ENCODE assay signal across 7 mouse cellular contexts in the genomic region with DNA sequence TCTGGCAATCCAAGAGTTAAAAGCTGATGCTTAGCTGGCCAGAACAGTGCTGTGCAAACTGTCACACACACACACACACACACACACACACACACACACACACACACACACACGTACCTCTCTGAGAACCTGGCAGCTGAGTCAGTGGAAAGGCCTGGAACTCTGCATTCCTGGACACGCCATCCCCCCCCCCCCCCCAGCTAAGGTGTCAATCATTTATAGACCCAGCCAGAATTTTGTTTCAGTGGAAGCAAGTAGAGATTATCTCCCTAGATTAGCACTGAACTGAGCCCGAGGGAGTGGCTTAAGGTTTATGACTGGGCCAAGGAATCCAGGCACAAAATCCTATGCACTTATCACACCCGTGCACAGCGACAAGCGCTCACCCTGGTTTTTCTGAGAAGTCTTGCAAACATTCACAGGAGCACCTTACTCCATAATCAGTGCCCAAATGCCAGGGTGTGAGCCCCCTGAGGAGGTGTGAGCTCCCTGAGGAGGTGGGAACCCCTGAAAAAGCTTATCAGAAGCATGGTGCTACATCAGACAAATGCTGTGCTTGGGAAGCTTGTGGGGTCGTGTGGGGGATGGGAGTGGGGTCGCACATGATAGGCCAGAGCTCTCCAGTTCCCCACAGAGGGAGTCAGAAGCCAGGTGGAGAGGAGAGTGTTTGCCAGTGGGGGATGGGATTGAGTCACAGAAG. TPM values are rescaled to one million over a fixed set of nuclear protein-coding genes. Genes with fewer than 3 reads are reported as not detected.
DNase-seq lines count a peak whose midpoint lies in the region; ATAC-seq lines count a peak whose summit lies in the region.

No protein-coding gene starts in this region.

- WGBS in intestine, embryonic 15.5 days, result 8% methylated on average over 8 of the region's 8 CpGs
- 8% methylated on average over 8 of the region's 8 CpGs for WGBS in liver, embryonic 12.5 days (ENCODE audit: insufficient replicate concordance)
- 46% methylated on average over 8 of the region's 8 CpGs for WGBS in hindbrain, embryonic 16.5 days

- no peak overlapping the region for H3K4me3 ChIP-seq in intestine, embryonic 15.5 days (replicated peaks)
- H3K4me3 ChIP-seq in liver, embryonic 12.5 days, result no peak overlapping the region
- no peak overlapping the region for H3K4me3 ChIP-seq in hindbrain, embryonic 16.5 days (ENCODE audit: low read length)

- no peaks in the 10 kb centered on the region for H3K36me3 ChIP-seq in intestine, embryonic 15.5 days
- no peaks in the 10 kb centered on the region for H3K36me3 ChIP-seq in liver, embryonic 12.5 days
- no peaks in the 10 kb centered on the region for H3K36me3 ChIP-seq in hindbrain, embryonic 16.5 days (ENCODE audit: control insufficient read depth, insufficient read depth, low read length)

- H3K27ac ChIP-seq in intestine, embryonic 15.5 days, result peak overlapping the region; percentile 94
- H3K27ac ChIP-seq in liver, embryonic 12.5 days, result no peak overlapping the region
- no peak overlapping the region for H3K27ac ChIP-seq in hindbrain, embryonic 16.5 days (ENCODE audit: low read depth, low read length)

- no peaks in the 10 kb centered on the region for H3K27me3 ChIP-seq in intestine, embryonic 15.5 days (replicated peaks)
- H3K27me3 ChIP-seq in liver, embryonic 12.5 days (replicated peaks), result peaks cover 20% of the 10 kb centered on the region
- no peaks in the 10 kb centered on the region for H3K27me3 ChIP-seq in hindbrain, embryonic 16.5 days (replicated peaks; ENCODE audit: control insufficient read depth, insufficient read depth, low read length)

- no peaks in the 10 kb centered on the region for H3K9me3 ChIP-seq in intestine, embryonic 15.5 days
- H3K9me3 ChIP-seq in liver, embryonic 12.5 days (replicated peaks), result no peaks in the 10 kb centered on the region
- no peaks in the 10 kb centered on the region for H3K9me3 ChIP-seq in hindbrain, embryonic 16.5 days (ENCODE audit: control insufficient read depth, low read length)

- peak overlapping the region; percentile 17; the same call in 1 of the 2 replicates for H3K9ac ChIP-seq in intestine, embryonic 15.5 days
- H3K9ac ChIP-seq in liver, embryonic 12.5 days, result no peak overlapping the region
- no peak overlapping the region for H3K9ac ChIP-seq in hindbrain, embryonic 16.5 days (ENCODE audit: low read depth, low read length)

- H3K4me2 ChIP-seq in intestine, embryonic 15.5 days (replicated peaks), result peak overlapping the region; percentile 49
- H3K4me2 ChIP-seq in liver, embryonic 12.5 days, result peak overlapping the region; percentile 22
- H3K4me2 ChIP-seq in hindbrain, embryonic 16.5 days (ENCODE audit: low read length), result no peak overlapping the region

- peaks cover 16% of the 10 kb centered on the region; the same call in 1 of the 2 replicates for H3K4me1 ChIP-seq in intestine, embryonic 15.5 days (replicated peaks)
- peaks cover 22% of the 10 kb centered on the region for H3K4me1 ChIP-seq in liver, embryonic 12.5 days
- H3K4me1 ChIP-seq in hindbrain, embryonic 16.5 days (ENCODE audit: control insufficient read depth, insufficient read depth, low read depth, low read length), result no peaks in the 10 kb centered on the region

- DNase-seq in urinary bladder, postnatal 14 days (ENCODE audit: low spot score), result peak; percentile 66
- DNase-seq in urinary bladder, adult 2 months (ENCODE audit: low spot score), result no peak
- no peak for DNase-seq in layer of hippocampus, adult 9-10 months (ENCODE audit: low spot score)
- DNase-seq in testis, postnatal 10 days (ENCODE audit: low spot score), result no peak

- ATAC-seq in intestine, embryonic 15.5 days, result peak; percentile 87
- peak; percentile 20; the same call in 1 of the 2 replicates for ATAC-seq in liver, embryonic 12.5 days
- no peak for ATAC-seq in hindbrain, embryonic 16.5 days

RNA-seq across cellular contexts. Expression of gene Hkdc1, which starts 9.2 kb away (rescaled TPM):
- polyA plus RNA-seq in urinary bladder, adult 2 months (2012; rRNA removed), result 0.14 and 0.15 TPM in 2 replicates
- polyA plus RNA-seq in intestine, embryonic 15.5 days (2015; fragmentation: Nextera tagmentation; extraction: Ambion mirVana), result 28.5 and 35.1 TPM in 2 replicates
- 6.9 and 7.8 TPM in 2 replicates for polyA plus RNA-seq in liver, embryonic 12.5 days (2016; fragmentation: Nextera tagmentation; extraction: Ambion mirVana)
- 0.61 and 0.68 TPM in 2 replicates for polyA plus RNA-seq in hindbrain, embryonic 16.5 days (2015; fragmentation: Nextera tagmentation; extraction: Ambion mirVana)

RNA-seq across cellular contexts. Expression of gene Hk1, which starts 33.3 kb away (rescaled TPM):
- polyA plus RNA-seq in urinary bladder, adult 2 months (2012; rRNA removed), result 53.9 and 83.8 TPM in 2 replicates
- 27.0 and 27.1 TPM in 2 replicates for polyA plus RNA-seq in intestine, embryonic 15.5 days (2015; fragmentation: Nextera tagmentation; extraction: Ambion mirVana)
- 130 and 131 TPM in 2 replicates for polyA plus RNA-seq in liver, embryonic 12.5 days (2016; fragmentation: Nextera tagmentation; extraction: Ambion mirVana)
- 161 and 164 TPM in 2 replicates for polyA plus RNA-seq in hindbrain, embryonic 16.5 days (2015; fragmentation: Nextera tagmentation; extraction: Ambion mirVana)

RNA-seq across cellular contexts. Expression of gene 4930507D05Rik, which starts 36.2 kb away (rescaled TPM):
- 0.06 and 0.08 TPM in 2 replicates for polyA plus RNA-seq in urinary bladder, adult 2 months (2012; rRNA removed)
- 0.57 and 0.77 TPM in 2 replicates for polyA plus RNA-seq in intestine, embryonic 15.5 days (2015; fragmentation: Nextera tagmentation; extraction: Ambion mirVana)
- polyA plus RNA-seq in liver, embryonic 12.5 days (2016; fragmentation: Nextera tagmentation; extraction: Ambion mirVana), result 0.14 and 0.51 TPM in 2 replicates
- polyA plus RNA-seq in hindbrain, embryonic 16.5 days (2015; fragmentation: Nextera tagmentation; extraction: Ambion mirVana), result 1.4 and 1.8 TPM in 2 replicates

RNA-seq across cellular contexts. Expression of gene Supv3l1, which starts 36.5 kb away (rescaled TPM):
- polyA plus RNA-seq in urinary bladder, adult 2 months (2012; rRNA removed), result 20.0 and 21.3 TPM in 2 replicates
- 31.2 and 33.3 TPM in 2 replicates for polyA plus RNA-seq in intestine, embryonic 15.5 days (2015; fragmentation: Nextera tagmentation; extraction: Ambion mirVana)
- polyA plus RNA-seq in liver, embryonic 12.5 days (2016; fragmentation: Nextera tagmentation; extraction: Ambion mirVana), result 25.4 and 30.7 TPM in 2 replicates
- polyA plus RNA-seq in hindbrain, embryonic 16.5 days (2015; fragmentation: Nextera tagmentation; extraction: Ambion mirVana), result 20.9 and 21.3 TPM in 2 replicates
